Mouse (Mus musculus) fibroblast of lung, adult 2 months (primary cell): ENCODE data around the gene Hax1.

ENCODE experiments used
- DNase-seq: peaks from one replicate; pipeline ENCODE4 v3.0.0-alpha.2; 2011; ENCODE audit warnings: low read depth

Hax1 gene

DNA sequence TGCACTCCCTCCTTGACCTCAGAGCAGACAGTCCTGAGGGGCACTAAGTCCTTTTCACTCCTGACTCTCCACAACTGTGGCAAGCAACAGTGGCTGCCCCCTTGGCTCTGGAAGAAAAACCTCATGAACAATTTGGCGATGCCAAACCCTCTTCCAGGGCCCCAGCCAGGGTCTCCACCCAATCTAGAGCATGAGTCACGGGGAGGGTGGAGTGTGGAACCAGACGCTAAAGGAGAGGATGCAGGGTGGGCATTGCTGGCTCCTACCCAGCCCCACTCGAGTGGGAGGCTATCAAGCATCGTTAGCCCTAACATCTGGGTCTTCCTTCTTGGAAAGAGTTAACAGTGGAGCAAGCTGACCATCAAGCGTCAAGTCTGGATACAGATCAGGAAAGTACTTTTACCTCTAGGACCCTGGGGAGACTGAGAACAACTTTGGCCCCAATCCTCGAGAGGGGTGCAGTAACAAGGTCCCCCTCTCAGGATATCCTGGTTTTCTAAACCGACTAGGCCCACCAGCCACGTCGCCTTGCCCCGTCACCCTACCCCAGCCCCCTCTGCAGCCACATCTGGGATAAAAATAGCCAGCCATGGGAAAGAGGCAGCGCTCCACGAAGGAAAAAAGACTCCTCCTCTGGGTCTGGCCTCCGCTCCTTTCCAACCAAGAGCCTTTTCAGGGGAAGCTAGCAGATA lies 36.4 kb downstream of the Hax1 start:
- DNase-seq = peak; percentile 70

GRCm38 (mm10) chr3:89961436-89961835 lies 37.1 kb downstream of the Hax1 start:
- DNase-seq = no peak

DNA sequence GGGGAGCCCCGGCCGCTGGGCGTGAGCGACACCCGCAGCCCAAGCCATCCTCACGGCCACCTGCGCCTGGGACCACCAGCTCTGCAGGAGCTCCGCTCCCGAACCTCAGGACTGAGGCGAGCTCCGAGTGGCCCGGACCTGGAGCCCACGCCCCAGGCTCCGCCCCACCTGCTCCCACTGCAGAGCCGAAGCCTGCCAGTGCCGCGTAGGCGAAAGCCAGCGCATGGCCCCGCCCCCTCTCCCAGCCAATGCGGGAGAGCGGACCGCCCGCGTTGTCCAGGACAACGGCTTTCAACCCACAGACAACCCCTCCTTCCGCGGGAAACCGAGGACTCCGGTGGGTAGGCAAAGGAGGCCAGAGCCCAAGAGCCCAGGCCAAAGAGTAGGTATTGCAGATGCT lies 38.1 kb downstream of the Hax1 start:
- peak; percentile 83 for DNase-seq

- no peak for DNase-seq
These were observed 39.1 kb downstream of the Hax1 start for GRCm38 (mm10) chr3:89959435-89959834.

- no peak for DNase-seq
These were observed 40.7 kb downstream of the Hax1 start for GRCm38 (mm10) chr3:89957880-89958279.

GRCm38 (mm10) chr3:89956177-89956971 lies 42.2 kb downstream of the Hax1 start:
- no peak for DNase-seq

GRCm38 (mm10) chr3:89953420-89953819 lies 45.2 kb downstream of the Hax1 start:
- DNase-seq = peak; percentile 52

- no peak for DNase-seq
These were observed 49.9 kb downstream of the Hax1 start for GRCm38 (mm10) chr3:89948655-89949054.

- DNase-seq = no peak
These were observed 50.6 kb downstream of the Hax1 start for GRCm38 (mm10) chr3:89948021-89948420.
